8 mouse cellular contexts compared by ENCODE assay signal in genomic region chr16:89773657-89774552, GRCm38 (mm10).
DNase-seq lines count a peak whose midpoint lies in the region; ATAC-seq and TF ChIP-seq lines count a peak whose summit lies in the region.

No protein-coding gene starts in this region.

- no peaks in the 10 kb centered on the region for H3K27me3 ChIP-seq in C2C12 (ENCODE audit: control insufficient read depth, insufficient read depth, insufficient read length)
- 0 out of 2 replicates have a peak, but pooled peaks cover 4% of the 10 kb centered on the region for H3K27me3 ChIP-seq in heart, embryonic 14.5 days (ENCODE audit: control insufficient read depth, insufficient read depth, low read length)
- peaks cover 3% of the 10 kb centered on the region; the same call in 1 of the 2 replicates for H3K27me3 ChIP-seq in liver, embryonic 13.5 days
- H3K27me3 ChIP-seq in stomach, embryonic 16.5 days (ENCODE audit: control insufficient read depth, insufficient read depth, low read length), result no peaks in the 10 kb centered on the region

- H3ac ChIP-seq in C2C12 (ENCODE audit: control insufficient read depth, insufficient read length, low read depth), result no peak overlapping the region

- peak; percentile 48 for TF ChIP-seq CTCF in C2C12 (IDR thresholded peaks at IDR 0.05; ENCODE audit: control insufficient read depth, insufficient read depth, insufficient read length)

- H3K9ac ChIP-seq in heart, embryonic 14.5 days (ENCODE audit: low read length), result peak overlapping the region; percentile 42
- no peak overlapping the region; the same call in 1 of the 2 replicates for H3K9ac ChIP-seq in liver, embryonic 13.5 days
- peak overlapping the region; percentile 56 for H3K9ac ChIP-seq in stomach, embryonic 16.5 days (ENCODE audit: low read length)

- peak; percentile 95 for DNase-seq in brain, adult 2 months (ENCODE audit: low read depth, low spot score)
- peak; percentile 56 for DNase-seq in fibroblast of lung, adult 2 months (ENCODE audit: low read depth)
- peak; percentile 88 for DNase-seq in kidney, postnatal 14 days
- DNase-seq in liver, embryonic 13.5 days, result peak; percentile 57
- DNase-seq in neural tube, embryonic 10.5 days (ENCODE audit: extremely low spot score, low spot score), result peak; percentile 90

- no peaks in the 10 kb centered on the region for H3K79me2 ChIP-seq in C2C12 (ENCODE audit: control insufficient read depth, insufficient read depth)

- no peaks in the 10 kb centered on the region for H3K36me3 ChIP-seq in C2C12 (ENCODE audit: control insufficient read depth, insufficient read depth)
- no peaks in the 10 kb centered on the region for H3K36me3 ChIP-seq in heart, embryonic 14.5 days (ENCODE audit: control insufficient read depth, insufficient read depth, low read length)
- H3K36me3 ChIP-seq in liver, embryonic 13.5 days, result no peaks in the 10 kb centered on the region
- H3K36me3 ChIP-seq in stomach, embryonic 16.5 days (ENCODE audit: control insufficient read depth, insufficient read depth, low read length), result no peaks in the 10 kb centered on the region

- H3K4me3 ChIP-seq in C2C12 (ENCODE audit: insufficient read depth, poor library complexity, severe bottlenecking), result no peak overlapping the region
- peak overlapping the region; percentile 32 to 42 for H3K4me3 ChIP-seq in heart, embryonic 14.5 days (ENCODE audit: control insufficient read depth in 1 of 2, insufficient read depth in 1 of 2, low read depth in 1 of 2, low read length in 2 of 2)
- peak overlapping the region; percentile 34 for H3K4me3 ChIP-seq in liver, embryonic 13.5 days (replicated peaks)
- H3K4me3 ChIP-seq in stomach, embryonic 16.5 days (replicated peaks; ENCODE audit: low read length), result peak overlapping the region; percentile 48

- ATAC-seq in heart, embryonic 14.5 days (ENCODE audit: insufficient number of reproducible peaks, insufficient read depth, low FRiP score, low read depth), result peak; percentile 66
- peak; percentile 59 for ATAC-seq in liver, embryonic 13.5 days (ENCODE audit: low read depth)
- peak; percentile 68 for ATAC-seq in stomach, embryonic 16.5 days (ENCODE audit: insufficient read depth, low FRiP score)

- peaks cover 19% of the 10 kb centered on the region for H3K9me3 ChIP-seq in heart, embryonic 14.5 days (ENCODE audit: control insufficient read depth, low read length)
- no peaks in the 10 kb centered on the region for H3K9me3 ChIP-seq in liver, embryonic 13.5 days (replicated peaks)
- peaks cover 10% of the 10 kb centered on the region for H3K9me3 ChIP-seq in stomach, embryonic 16.5 days (replicated peaks; ENCODE audit: control insufficient read depth, low read length)

- H3K4me1 ChIP-seq in heart, embryonic 14.5 days (ENCODE audit: control insufficient read depth in 2 of 2, insufficient read depth in 2 of 2, low read length in 2 of 2), result no peaks in the 10 kb centered on the region
- peaks cover 2% of the 10 kb centered on the region; the same call in 1 of the 2 replicates for H3K4me1 ChIP-seq in liver, embryonic 13.5 days (replicated peaks)
- 0 out of 2 replicates have a peak, but pooled peaks cover 2% of the 10 kb centered on the region for H3K4me1 ChIP-seq in stomach, embryonic 16.5 days (ENCODE audit: control insufficient read depth, insufficient read depth, low read length)

- H3K27ac ChIP-seq in heart, embryonic 14.5 days (replicated peaks in 1 of 2; ENCODE audit: control insufficient read depth in 1 of 2, insufficient read depth in 1 of 2, low read depth in 2 of 2, low read length in 2 of 2), result no peak overlapping the region
- no peak overlapping the region for H3K27ac ChIP-seq in liver, embryonic 13.5 days
- no peak overlapping the region for H3K27ac ChIP-seq in stomach, embryonic 16.5 days (ENCODE audit: low read length)

- 9% methylated on average over 30 of the region's 30 CpGs for WGBS in heart, embryonic 14.5 days
- WGBS in liver, embryonic 13.5 days (ENCODE audit: insufficient replicate concordance), result 10% methylated on average over 30 of the region's 30 CpGs
- 10% methylated on average over 30 of the region's 30 CpGs for WGBS in stomach, embryonic 16.5 days

- no peaks in the 10 kb centered on the region for H3K79me3 ChIP-seq in C2C12 (ENCODE audit: low read depth)

- peak overlapping the region; percentile 93 for H3K4me2 ChIP-seq in heart, embryonic 14.5 days (ENCODE audit: low read length)
- peak overlapping the region; percentile 65 for H3K4me2 ChIP-seq in liver, embryonic 13.5 days
- H3K4me2 ChIP-seq in stomach, embryonic 16.5 days (ENCODE audit: low read depth, low read length), result peak overlapping the region; percentile 81

TF ChIP-seq in C2C12, 6 proteins besides CTCF, POLR2A, EP300 and RAD21:
- TF ChIP-seq MAX (IDR thresholded peaks at IDR 0.05) (no peak), CEBPB (IDR thresholded peaks at IDR 0.05; ENCODE audit: low read depth) (no peak), MYOD1 (IDR thresholded peaks at IDR 0.05; ENCODE audit: control insufficient read depth, insufficient read length, low read depth) (no peak), MYOG (IDR thresholded peaks at IDR 0.05; ENCODE audit: control insufficient read depth, extremely low read depth, insufficient read length) (no peak), FOSL1 (IDR thresholded peaks at IDR 0.05; ENCODE audit: insufficient read depth, low read length, poor library complexity, severe bottlenecking) (no peak), USF1 (IDR thresholded peaks at IDR 0.05; ENCODE audit: low read depth) (no peak)
